Mouse (Mus musculus) heart, embryonic 16.5 days (tissue): ENCODE measurements around the gene Fam45a. TPM values are rescaled to one million over a fixed set of nuclear protein-coding genes. Genes with fewer than 3 reads are reported as not detected.

Experiments used
- ATAC-seq: fragments of 200-750 bp; cut with Nextera tagmentation; replicated peaks from 2 replicates; pipeline ENCODE4 v1.8.0; 2017; ENCODE audit warnings: moderate number of reproducible peaks; ENCODE audit not compliant: insufficient read depth, low FRiP score; ENCODE audit errors: extremely low read depth
- H3K27ac ChIP-seq: fragments of 300-500 bp; sonication (generic); 2 replicates; pipeline ENCODE4 v1.5.1; 2014; ENCODE audit warnings: mild to moderate bottlenecking, low read length, control low read depth, moderate library complexity
- H3K27me3 ChIP-seq: fragments of 300-500 bp; sonication (generic); 2 replicates; pipeline ENCODE4 v1.6.1; 2014; ENCODE audit warnings: low read length, mixed read lengths; ENCODE audit not compliant: control insufficient read depth, insufficient read depth
- H3K36me3 ChIP-seq: fragments of 300-500 bp; sonication (generic); 2 replicates; pipeline ENCODE4 v1.6.1; 2014; ENCODE audit not compliant: control insufficient read depth, insufficient read depth
- H3K4me1 ChIP-seq: fragments of 300-500 bp; sonication (generic); 2 replicates; pipeline ENCODE4 v1.6.1; 2014; ENCODE audit warnings: low read length, mixed read lengths; ENCODE audit not compliant: control insufficient read depth, insufficient read depth
- H3K4me2 ChIP-seq: fragments of 300-500 bp; sonication (generic); 2 replicates; pipeline ENCODE4 v1.6.1; 2014; ENCODE audit warnings: low read depth, mild to moderate bottlenecking, control low read depth, low read length
- H3K4me3 ChIP-seq: fragments of 300-500 bp; sonication (generic); 2 replicates; pipeline ENCODE4 v1.5.1; 2014; ENCODE audit warnings: mild to moderate bottlenecking, control low read depth, low read length
- H3K9ac ChIP-seq: fragments of 300-500 bp; sonication (generic); 2 replicates; pipeline ENCODE4 v1.6.1; 2014; ENCODE audit warnings: low read length, control low read depth
- H3K9me3 ChIP-seq: fragments of 300-500 bp; sonication (generic); replicated peaks from 2 replicates; pipeline ENCODE4 v1.6.1; 2016; ENCODE audit warnings: low read length; ENCODE audit not compliant: control insufficient read depth
- WGBS: fragments of 180-500 bp; shearing (Covaris S2); extraction: QIAGEN DNeasy Blood & Tissue Kit; methylation state at CpG from one replicate; pipeline ENCODE4 v1.1.7; 2014; 5-methylcytosine and 5-hydroxymethylcytosine counted together
- microRNA-seq: library from miRNA; unstranded; fragments of <30 nt; microRNA quantifications from one replicate; pipeline ENCODE4, GENCODE M21; 2017
- polyA plus RNA-seq: library from polyadenylated mRNA; unstranded; fragments of >200 nt; fragmentation: Nextera tagmentation; extraction: Ambion mirVana; gene quantifications from 2 replicates; pipeline ENCODE4 v1.2.1, GENCODE M21; 2015

Fam45a gene
- polyA plus RNA-seq, 1 experiment from 2014 or later: 22.7 TPM

DNA sequence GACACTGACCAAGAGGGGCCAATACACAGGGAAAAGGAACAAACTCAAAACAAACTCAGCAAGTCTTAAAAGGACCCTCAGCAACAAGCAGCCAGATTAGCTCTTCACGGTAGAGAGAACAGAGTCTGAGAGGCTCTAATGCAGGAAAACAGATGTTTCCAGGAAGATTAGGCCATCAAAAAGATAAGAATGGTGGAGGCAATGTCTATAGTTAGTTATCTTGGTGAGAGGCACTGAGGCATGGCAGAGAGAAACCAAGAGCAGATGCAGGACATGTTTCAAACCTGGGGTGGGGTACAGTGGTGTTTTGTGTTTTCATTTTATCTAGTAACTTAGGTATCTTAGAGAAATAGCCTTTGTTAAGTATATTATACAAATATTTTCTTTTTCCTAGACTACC lies 60.9 kb downstream of the Fam45a start:
- WGBS: 16% methylated on average over 1 of the region's 1 CpGs
- no peak overlapping the region for H3K4me3 ChIP-seq
- no peak overlapping the region for H3K9ac ChIP-seq
- H3K36me3 ChIP-seq: peaks cover 24% of the 10 kb centered on the region
- H3K9me3 ChIP-seq: no peaks in the 10 kb centered on the region
- H3K4me2 ChIP-seq: no peak overlapping the region
- no peaks in the 10 kb centered on the region for H3K27me3 ChIP-seq
- peaks cover 13% of the 10 kb centered on the region for H3K4me1 ChIP-seq
- no peak for ATAC-seq
- no peak overlapping the region for H3K27ac ChIP-seq

DNA sequence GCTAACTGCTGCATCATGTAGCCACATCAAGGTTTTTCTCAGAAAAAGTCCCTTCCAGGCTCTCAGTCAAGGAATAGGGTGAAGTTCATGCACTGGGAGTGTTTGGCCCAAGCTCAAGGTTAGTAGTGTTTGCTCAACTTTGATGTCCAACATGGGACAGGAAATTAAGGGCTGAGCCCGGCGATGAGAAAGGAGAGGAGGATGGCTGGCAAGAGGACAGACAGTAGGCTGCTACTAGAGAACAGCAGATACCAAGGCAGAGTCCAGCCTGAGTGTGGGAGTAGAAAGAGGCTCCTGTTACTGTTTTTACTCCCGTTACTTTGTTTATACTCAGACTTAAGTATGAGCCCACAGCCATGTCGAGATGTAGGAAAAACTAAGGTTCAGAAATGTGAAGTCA lies 62.1 kb downstream of the Fam45a start:
- H3K36me3 ChIP-seq: peaks cover 17% of the 10 kb centered on the region
- no peaks in the 10 kb centered on the region for H3K9me3 ChIP-seq
- no peak for ATAC-seq
- H3K4me2 ChIP-seq: peak overlapping the region; percentile 65
- peak overlapping the region; percentile 68 for H3K4me3 ChIP-seq
- H3K4me1 ChIP-seq: peaks cover 13% of the 10 kb centered on the region
- H3K27ac ChIP-seq: peak overlapping the region; percentile 79
- 21% methylated on average over 4 of the region's 4 CpGs for WGBS
- no peaks in the 10 kb centered on the region for H3K27me3 ChIP-seq
- peak overlapping the region; percentile 78 for H3K9ac ChIP-seq

DNA sequence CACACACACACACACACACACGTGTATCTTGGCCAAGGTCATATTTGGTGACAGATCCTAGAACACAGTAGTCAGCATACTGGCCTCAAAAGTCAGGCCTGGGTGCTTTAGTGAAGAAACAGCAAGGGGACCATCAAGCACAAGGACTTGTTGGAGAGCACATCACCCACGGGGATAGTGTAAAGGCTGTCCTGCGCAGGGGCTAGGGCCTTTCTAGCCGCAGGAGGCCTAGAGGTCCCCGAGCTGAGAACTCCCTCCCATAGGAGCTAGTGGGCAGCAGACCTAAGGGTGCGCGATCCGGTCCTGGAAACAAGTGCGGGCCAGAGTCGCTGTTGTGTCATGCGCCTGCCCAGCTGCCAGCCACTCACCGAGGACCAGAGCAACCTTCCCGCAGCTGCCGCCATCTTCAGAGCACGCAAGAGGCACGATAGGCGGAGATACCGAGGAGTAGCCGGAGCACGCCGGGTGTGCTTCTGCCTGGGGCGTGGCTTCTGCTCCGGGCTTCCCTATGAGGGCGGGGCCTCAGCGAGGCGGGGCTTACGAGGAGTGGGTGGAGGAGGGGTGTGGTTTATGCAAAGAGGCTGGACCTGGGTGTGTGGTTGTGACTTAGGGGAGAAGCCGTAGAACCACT lies 62.8 kb downstream of the Fam45a start, which contains the start of gene Prdx3:
Gene Prdx3 (minus strand): TSS at position 493 of the 631 bp plus-strand sequence.
- H3K27ac ChIP-seq: peak within 1 kb of the TSS; percentile 79
- H3K4me2 ChIP-seq: peak within 1 kb of the TSS; percentile 65
- peak; percentile 99 for ATAC-seq
- H3K4me3 ChIP-seq: peak within 1 kb of the TSS; percentile 68
- under 1% methylated on average over 28 of the region's 28 CpGs for WGBS
- peak within 1 kb of the TSS; percentile 78 for H3K9ac ChIP-seq
- H3K9me3 ChIP-seq: no peaks in the 10 kb centered on the region
- peaks cover 12% of the 10 kb centered on the region for H3K36me3 ChIP-seq
- H3K27me3 ChIP-seq: no peaks in the 10 kb centered on the region
- peaks cover 13% of the 10 kb centered on the region for H3K4me1 ChIP-seq

DNA sequence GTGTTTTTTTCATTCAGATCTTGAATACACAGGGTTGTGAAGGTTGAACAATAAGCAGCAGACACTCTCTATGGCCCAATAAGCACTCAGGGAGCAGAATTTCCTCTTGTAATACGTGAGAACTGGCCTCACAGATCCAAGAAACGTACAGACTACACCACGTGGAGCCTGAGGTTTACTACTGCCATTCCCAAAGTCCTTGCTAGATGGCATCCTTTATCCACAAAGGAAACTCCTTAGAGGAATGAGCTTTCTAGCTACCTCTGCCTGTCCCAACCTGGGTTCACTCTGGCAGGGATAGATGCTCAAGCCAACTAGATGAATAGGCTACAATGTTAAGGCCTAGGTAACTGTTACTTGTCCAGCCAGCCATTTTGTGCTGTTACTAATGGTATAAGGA lies 71.7 kb downstream of the Fam45a start:
- no peak overlapping the region for H3K4me2 ChIP-seq
- no peaks in the 10 kb centered on the region for H3K27me3 ChIP-seq
- ATAC-seq: peak; percentile 65; the same call in 1 of the 2 replicates
- H3K27ac ChIP-seq: no peak overlapping the region
- WGBS: 11% methylated on average over 3 of the region's 3 CpGs
- no peak overlapping the region for H3K4me3 ChIP-seq
- H3K9ac ChIP-seq: no peak overlapping the region
- H3K9me3 ChIP-seq: no peaks in the 10 kb centered on the region
- no peaks in the 10 kb centered on the region for H3K4me1 ChIP-seq
- H3K36me3 ChIP-seq: no peaks in the 10 kb centered on the region

Small RNA genes within 50 kb of the gene (microRNA-seq; reads per million reads assigned to microRNA genes)
- not detected for gene mmu-mir-3084-1

Other genes with a start within 250 kb of the Fam45a start
- gene Cacul1, start 230.6 kb upstream of the Fam45a start, polyA plus RNA-seq: 13.1 and 13.7 TPM in 2 replicates
- 0.76 and 1.1 TPM in 2 replicates for gene Nanos1, start 55.6 kb upstream of the Fam45a start, polyA plus RNA-seq
- gene Eif3a, start 20.9 kb upstream of the Fam45a start, polyA plus RNA-seq: 102 and 110 TPM in 2 replicates
- gene Sfxn4, start 49.9 kb downstream of the Fam45a start, polyA plus RNA-seq: 7.9 and 8.2 TPM in 2 replicates
- 202 and 217 TPM in 2 replicates for gene Prdx3, start 63.0 kb downstream of the Fam45a start, polyA plus RNA-seq
- gene Grk5, start 78.2 kb downstream of the Fam45a start, polyA plus RNA-seq: 3.5 and 3.6 TPM in 2 replicates